Mouse (Mus musculus): ENCODE data around the gene Slc2a4. TPM values are rescaled to one million over a fixed set of nuclear protein-coding genes. Genes with fewer than 3 reads are reported as not detected.

Slc2a4 gene
- polyA plus RNA-seq, 1 experiment from 2014 or later: 4.7 TPM

DNA sequence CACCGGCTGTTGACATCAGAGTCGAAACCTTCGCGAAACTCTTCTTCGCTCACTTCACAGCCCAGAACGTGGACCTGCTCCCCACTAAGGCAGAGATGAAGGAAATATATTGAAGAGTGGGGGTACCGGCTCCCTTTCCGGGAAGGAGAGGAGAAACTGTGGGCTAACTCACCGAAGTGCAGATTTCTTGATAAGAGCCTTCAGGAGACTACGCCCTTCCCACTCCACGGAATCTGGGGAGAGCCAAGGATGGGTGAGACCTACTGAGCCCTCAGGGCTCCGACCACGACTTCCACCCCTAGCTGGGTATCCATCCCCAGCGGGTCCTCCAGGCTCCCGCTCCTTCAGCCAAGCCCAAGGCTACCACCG is 31.8 kb upstream of the Slc2a4 start:
- Histone ChIP-seq H3K36me3 (ENCODE audit: control insufficient read depth, insufficient read depth, low read length) (peaks cover 14% of the 10 kb centered on the region), H3K4me2 (ENCODE audit: low read length) (peak overlapping the region; percentile 91), H3K27ac (ENCODE audit: low read depth, low read length) (peak overlapping the region; percentile 99), H3K9ac (ENCODE audit: low read depth, low read length) (peak overlapping the region; percentile 82), H3K4me3 (ENCODE audit: low read length) (peak overlapping the region; percentile 90), H3K4me1 (ENCODE audit: control insufficient read depth, insufficient read depth, low read depth, low read length) (peaks cover 30% of the 10 kb centered on the region), H3K9me3 (ENCODE audit: control insufficient read depth, low read length) (no peaks in the 10 kb centered on the region), H3K27me3 (replicated peaks; ENCODE audit: control insufficient read depth, insufficient read depth, low read length) (no peaks in the 10 kb centered on the region)
- WGBS: 2% methylated on average over 16 of the region's 16 CpGs
- peak; percentile 1; the same call in 1 of the 2 replicates for ATAC-seq

DNA sequence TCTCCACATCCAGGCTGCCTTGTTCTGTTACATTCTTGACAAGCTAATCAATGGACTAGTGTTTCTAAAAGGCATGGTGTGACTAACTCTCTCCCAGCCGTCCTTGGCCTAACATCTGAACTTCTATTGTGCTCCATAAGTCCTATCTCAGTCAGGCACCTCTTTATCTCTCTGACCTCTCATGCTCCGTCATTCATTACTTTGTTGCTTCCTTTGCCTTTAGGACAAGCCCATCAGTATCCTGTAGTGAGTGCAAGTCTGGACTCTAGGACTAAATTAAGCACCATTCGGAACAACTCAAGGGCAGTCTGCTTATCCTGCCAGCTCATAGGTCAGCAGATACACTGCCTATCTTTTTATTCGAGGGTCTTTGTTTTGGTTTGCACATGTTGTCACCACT is 28.3 kb upstream of the Slc2a4 start:
- no peak overlapping the region for H3K9ac ChIP-seq (ENCODE audit: low read depth, low read length)
- H3K27me3 ChIP-seq (replicated peaks; ENCODE audit: control insufficient read depth, insufficient read depth, low read length): no peaks in the 10 kb centered on the region
- peaks cover 14% of the 10 kb centered on the region for H3K36me3 ChIP-seq (ENCODE audit: control insufficient read depth, insufficient read depth, low read length)
- H3K4me3 ChIP-seq (ENCODE audit: low read length): no peak overlapping the region
- no peaks in the 10 kb centered on the region for H3K9me3 ChIP-seq (ENCODE audit: control insufficient read depth, low read length)
- 89% methylated on average over 4 of the region's 4 CpGs for WGBS
- no peak overlapping the region for H3K27ac ChIP-seq (ENCODE audit: low read depth, low read length)
- ATAC-seq: no peak
- H3K4me1 ChIP-seq (ENCODE audit: control insufficient read depth, insufficient read depth, low read depth, low read length): peaks cover 10% of the 10 kb centered on the region
- no peak overlapping the region for H3K4me2 ChIP-seq (ENCODE audit: low read length)

DNA sequence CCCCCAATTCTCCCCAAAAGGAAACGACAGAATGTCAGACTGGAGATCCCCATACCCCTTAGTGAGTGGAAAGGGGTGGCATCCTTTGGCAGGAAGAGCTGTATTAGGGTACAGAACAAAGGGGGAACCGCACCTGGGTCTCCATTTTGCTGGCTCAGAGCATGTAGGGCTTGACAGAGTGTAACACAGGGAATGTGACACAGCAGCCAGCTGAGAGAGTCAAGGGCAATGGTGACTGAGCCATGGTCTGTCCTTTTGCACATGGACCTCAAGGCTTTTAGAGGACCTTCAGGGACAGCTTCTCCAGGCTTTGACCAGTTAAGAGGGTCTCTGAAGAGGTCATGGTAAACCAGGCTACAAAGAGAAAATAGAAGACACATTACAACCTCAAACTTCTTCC is 26.9 kb upstream of the Slc2a4 start:
- Histone ChIP-seq H3K9ac (ENCODE audit: low read depth, low read length) (no peak overlapping the region), H3K4me1 (ENCODE audit: control insufficient read depth, insufficient read depth, low read depth, low read length) (peaks cover 10% of the 10 kb centered on the region), H3K27me3 (replicated peaks; ENCODE audit: control insufficient read depth, insufficient read depth, low read length) (no peaks in the 10 kb centered on the region), H3K27ac (ENCODE audit: low read depth, low read length) (no peak overlapping the region), H3K9me3 (ENCODE audit: control insufficient read depth, low read length) (no peaks in the 10 kb centered on the region), H3K4me2 (ENCODE audit: low read length) (no peak overlapping the region), H3K4me3 (ENCODE audit: low read length) (no peak overlapping the region), H3K36me3 (ENCODE audit: control insufficient read depth, insufficient read depth, low read length) (peaks cover 21% of the 10 kb centered on the region)
- WGBS: 92% methylated on average over 2 of the region's 2 CpGs
- no peak for ATAC-seq

DNA sequence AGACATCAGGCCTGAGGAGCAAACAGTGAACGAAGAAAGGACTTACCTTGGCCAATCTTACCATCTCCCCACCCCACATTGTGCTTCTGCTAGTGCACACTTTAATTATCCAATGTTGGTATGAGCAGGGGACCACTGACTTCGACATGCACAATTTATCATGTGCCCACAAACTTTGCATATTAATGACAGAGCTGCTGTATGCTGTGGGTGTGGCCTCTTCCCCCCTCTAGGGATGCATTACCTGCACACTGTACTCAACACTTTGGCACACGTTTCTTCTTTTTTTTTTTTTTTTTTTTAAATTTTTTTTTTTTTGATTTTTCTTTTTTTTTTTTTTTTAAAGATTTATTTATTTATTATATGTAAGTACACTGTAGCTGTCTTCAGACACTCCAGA is 22.8 kb upstream of the Slc2a4 start:
- peaks cover 19% of the 10 kb centered on the region for H3K27me3 ChIP-seq (replicated peaks; ENCODE audit: control insufficient read depth, insufficient read depth, low read length)
- H3K36me3 ChIP-seq (ENCODE audit: control insufficient read depth, insufficient read depth, low read length): peaks cover 25% of the 10 kb centered on the region
- ATAC-seq: no peak
- H3K9ac ChIP-seq (ENCODE audit: low read depth, low read length): no peak overlapping the region
- WGBS: 87% methylated on average over 3 of the region's 3 CpGs
- H3K4me1 ChIP-seq (ENCODE audit: control insufficient read depth, insufficient read depth, low read depth, low read length): peaks cover 4% of the 10 kb centered on the region
- H3K9me3 ChIP-seq (ENCODE audit: control insufficient read depth, low read length): no peaks in the 10 kb centered on the region
- no peak overlapping the region for H3K4me3 ChIP-seq (ENCODE audit: low read length)
- H3K27ac ChIP-seq (ENCODE audit: low read depth, low read length): no peak overlapping the region
- no peak overlapping the region for H3K4me2 ChIP-seq (ENCODE audit: low read length)

DNA sequence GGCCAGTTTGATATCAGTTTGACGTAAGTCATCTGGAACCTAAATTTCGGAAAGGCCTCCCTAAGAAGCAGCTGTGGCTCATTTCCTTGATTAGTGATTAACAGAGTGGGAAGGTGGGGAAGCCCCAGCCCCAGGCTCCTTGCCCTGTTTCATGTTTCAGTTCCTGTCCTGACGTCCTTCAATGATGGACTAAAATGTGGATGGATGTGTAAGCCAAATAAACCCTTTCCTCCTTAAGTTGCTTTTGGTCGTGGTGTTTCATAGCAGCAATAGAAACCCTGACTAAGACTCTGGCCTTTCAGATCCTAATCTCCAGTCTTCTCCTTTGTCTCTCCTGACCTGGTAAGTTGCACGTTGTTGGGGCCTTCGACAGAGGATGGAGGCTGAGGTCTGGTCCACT is 22.2 kb upstream of the Slc2a4 start:
- H3K4me3 ChIP-seq (ENCODE audit: low read length): no peak overlapping the region
- peaks cover 25% of the 10 kb centered on the region for H3K36me3 ChIP-seq (ENCODE audit: control insufficient read depth, insufficient read depth, low read length)
- H3K9me3 ChIP-seq (ENCODE audit: control insufficient read depth, low read length): no peaks in the 10 kb centered on the region
- H3K27ac ChIP-seq (ENCODE audit: low read depth, low read length): no peak overlapping the region
- H3K27me3 ChIP-seq (replicated peaks; ENCODE audit: control insufficient read depth, insufficient read depth, low read length): peaks cover 22% of the 10 kb centered on the region
- no peak overlapping the region for H3K4me2 ChIP-seq (ENCODE audit: low read length)
- 89% methylated on average over 6 of the region's 6 CpGs for WGBS
- H3K9ac ChIP-seq (ENCODE audit: low read depth, low read length): no peak overlapping the region
- no peak for ATAC-seq
- peaks cover 7% of the 10 kb centered on the region for H3K4me1 ChIP-seq (ENCODE audit: control insufficient read depth, insufficient read depth, low read depth, low read length)

DNA sequence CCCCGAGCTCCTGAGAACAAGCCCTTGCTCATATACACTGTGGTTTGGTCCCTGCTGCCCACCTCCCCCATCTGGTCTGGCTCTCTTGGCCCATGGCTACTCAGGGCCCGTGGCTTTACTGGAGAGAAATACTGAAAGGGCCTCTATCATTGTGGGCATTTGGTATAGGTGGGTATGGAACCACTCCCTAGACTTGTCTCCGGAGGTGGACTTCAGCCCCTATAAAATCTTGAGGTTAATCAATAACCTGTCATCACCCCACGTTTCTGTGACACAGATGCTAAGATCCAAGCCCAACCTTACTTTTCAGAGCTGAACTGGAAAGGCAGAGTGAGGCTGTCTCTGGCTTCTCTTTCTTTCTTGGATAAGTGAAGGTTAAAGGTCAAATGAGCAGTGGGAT is 20.8 kb upstream of the Slc2a4 start:
- 89% methylated on average over 4 of the region's 4 CpGs for WGBS
- H3K4me3 ChIP-seq (ENCODE audit: low read length): no peak overlapping the region
- no peak for ATAC-seq
- H3K9me3 ChIP-seq (ENCODE audit: control insufficient read depth, low read length): no peaks in the 10 kb centered on the region
- no peak overlapping the region for H3K27ac ChIP-seq (ENCODE audit: low read depth, low read length)
- peaks cover 8% of the 10 kb centered on the region for H3K4me1 ChIP-seq (ENCODE audit: control insufficient read depth, insufficient read depth, low read depth, low read length)
- H3K27me3 ChIP-seq (replicated peaks; ENCODE audit: control insufficient read depth, insufficient read depth, low read length): peaks cover 36% of the 10 kb centered on the region
- no peak overlapping the region for H3K4me2 ChIP-seq (ENCODE audit: low read length)
- no peak overlapping the region for H3K9ac ChIP-seq (ENCODE audit: low read depth, low read length)
- peaks cover 20% of the 10 kb centered on the region for H3K36me3 ChIP-seq (ENCODE audit: control insufficient read depth, insufficient read depth, low read length)

DNA sequence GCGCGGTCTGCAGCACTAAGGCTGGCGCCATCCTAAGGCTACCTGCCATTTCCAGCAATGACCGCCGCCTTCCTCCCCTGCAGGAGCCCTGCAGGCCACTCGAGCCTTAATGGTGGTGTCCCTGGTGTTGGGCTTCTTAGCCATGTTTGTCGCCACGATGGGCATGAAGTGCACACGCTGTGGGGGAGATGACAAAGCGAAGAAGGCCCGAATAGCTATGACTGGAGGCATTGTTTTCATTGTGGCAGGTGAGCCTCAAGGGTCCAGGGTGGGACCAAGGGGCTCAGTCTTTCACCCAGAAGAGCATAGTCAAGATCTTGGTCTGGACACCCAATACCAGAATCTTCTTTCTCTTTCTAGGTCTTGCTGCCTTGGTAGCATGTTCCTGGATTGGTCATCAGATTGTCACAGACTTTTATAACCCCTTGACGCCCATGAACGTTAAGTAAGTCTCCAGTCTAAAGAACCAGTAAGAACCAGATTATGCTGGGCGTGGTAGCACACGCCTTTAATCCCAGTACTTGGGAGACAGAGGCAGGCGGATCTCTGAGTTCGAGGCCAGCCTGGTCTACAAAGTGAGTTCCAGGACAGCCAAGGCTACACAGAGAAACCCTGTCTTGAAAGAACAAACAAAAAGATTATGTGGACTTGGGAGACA is 19.0 kb upstream of the Slc2a4 start:
- Histone ChIP-seq H3K9me3 (ENCODE audit: control insufficient read depth, low read length) (no peaks in the 10 kb centered on the region), H3K4me3 (ENCODE audit: low read length) (peak overlapping the region; percentile 25), H3K36me3 (ENCODE audit: control insufficient read depth, insufficient read depth, low read length) (peaks cover 20% of the 10 kb centered on the region), H3K9ac (ENCODE audit: low read depth, low read length) (peak overlapping the region; percentile 42; the same call in 1 of the 2 replicates), H3K27me3 (replicated peaks; ENCODE audit: control insufficient read depth, insufficient read depth, low read length) (peaks cover 46% of the 10 kb centered on the region), H3K27ac (ENCODE audit: low read depth, low read length) (no peak overlapping the region), H3K4me1 (ENCODE audit: control insufficient read depth, insufficient read depth, low read depth, low read length) (peaks cover 8% of the 10 kb centered on the region), H3K4me2 (ENCODE audit: low read length) (peak overlapping the region; percentile 49)
- ATAC-seq: no peak
- WGBS: 46% methylated on average over 17 of the region's 17 CpGs

DNA sequence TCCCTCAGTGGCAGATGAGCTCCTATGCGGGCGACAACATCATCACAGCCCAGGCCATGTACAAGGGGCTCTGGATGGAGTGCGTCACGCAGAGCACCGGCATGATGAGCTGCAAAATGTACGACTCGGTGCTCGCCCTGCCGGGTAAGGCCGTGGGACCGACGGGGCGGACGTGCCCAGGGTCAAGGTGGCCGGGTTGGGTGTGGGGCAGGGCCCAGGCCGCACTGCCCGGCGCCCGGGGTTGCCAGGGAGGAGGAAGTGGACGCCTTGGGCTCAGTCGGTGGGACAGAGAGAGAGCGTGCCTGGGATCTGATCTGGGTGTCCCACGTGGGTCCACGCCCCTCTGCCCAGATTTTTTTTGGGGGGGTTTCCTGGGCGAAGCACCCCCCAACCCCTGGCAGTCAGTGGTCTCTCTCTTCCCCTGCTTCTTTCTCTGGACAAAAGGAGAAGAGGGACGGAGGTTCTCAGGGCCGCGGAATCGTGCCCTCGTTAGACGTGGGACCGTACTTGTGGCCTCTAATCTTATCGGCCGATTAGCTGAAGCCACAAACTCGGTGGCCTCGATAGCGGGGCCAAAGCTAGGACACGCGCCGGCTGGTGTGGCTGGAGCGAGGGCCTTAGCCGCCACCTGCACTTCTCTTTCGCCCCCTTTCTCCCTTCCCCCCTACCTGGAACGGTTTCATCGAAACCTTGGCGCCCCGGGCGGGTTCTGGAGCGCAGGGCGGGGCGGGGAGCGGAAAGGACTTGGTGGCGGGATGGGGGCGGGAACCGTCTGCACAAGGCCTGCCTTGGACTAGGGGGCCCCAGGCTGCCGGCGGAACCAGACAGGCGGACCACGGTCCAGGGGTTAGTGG is 18.2 kb upstream of the Slc2a4 start:
- ATAC-seq: 0 out of 2 replicates have a peak, but pooled peaks have one; percentile 20
- H3K27me3 ChIP-seq (replicated peaks; ENCODE audit: control insufficient read depth, insufficient read depth, low read length): peaks cover 46% of the 10 kb centered on the region

DNA sequence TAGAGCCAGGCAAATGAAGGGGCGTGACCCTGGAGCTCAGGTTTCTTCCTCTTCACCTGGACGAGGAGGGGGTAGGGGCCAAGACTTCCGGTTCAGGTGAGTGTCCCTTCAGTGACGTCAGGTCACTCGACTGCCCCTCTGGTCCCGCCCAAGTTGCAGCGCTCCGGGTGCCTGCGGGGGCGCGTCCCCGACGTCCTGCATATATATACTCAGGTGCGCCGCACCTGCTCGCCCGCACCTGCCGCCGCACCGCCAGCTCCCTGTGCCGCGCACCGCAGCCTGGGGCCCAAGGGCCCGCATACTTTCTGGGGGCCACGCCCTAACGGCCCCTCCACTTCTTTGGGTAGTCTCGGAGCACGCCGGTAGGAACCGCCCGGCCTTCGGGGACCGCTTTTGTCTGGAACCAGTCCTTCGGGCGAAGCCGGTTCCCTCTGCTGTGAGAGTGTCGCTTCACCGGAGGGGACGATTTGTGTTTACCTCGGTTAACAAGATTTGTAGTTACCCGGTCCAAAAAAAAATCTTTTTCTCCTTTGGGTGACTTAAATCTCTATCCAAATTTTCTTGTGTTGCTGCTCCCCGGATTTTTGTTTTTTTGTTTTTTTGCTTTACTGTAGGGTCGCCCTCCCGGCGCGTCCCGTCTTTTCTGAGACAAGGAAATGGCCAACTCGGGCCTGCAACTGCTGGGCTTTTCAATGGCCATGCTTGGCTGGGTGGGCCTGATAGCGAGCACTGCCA is 17.4 kb upstream of the Slc2a4 start:
- H3K36me3 ChIP-seq (ENCODE audit: control insufficient read depth, insufficient read depth, low read length): peaks cover 15% of the 10 kb centered on the region
- peak overlapping the region; percentile 11 for H3K4me2 ChIP-seq (ENCODE audit: low read length)
- WGBS: 3% methylated on average over 49 of the region's 49 CpGs
- peaks cover 8% of the 10 kb centered on the region for H3K4me1 ChIP-seq (ENCODE audit: control insufficient read depth, insufficient read depth, low read depth, low read length)
- H3K27me3 ChIP-seq (replicated peaks; ENCODE audit: control insufficient read depth, insufficient read depth, low read length): peaks cover 46% of the 10 kb centered on the region
- no peaks in the 10 kb centered on the region for H3K9me3 ChIP-seq (ENCODE audit: control insufficient read depth, low read length)
- H3K9ac ChIP-seq (ENCODE audit: low read depth, low read length): no peak overlapping the region
- no peak for ATAC-seq
- H3K27ac ChIP-seq (ENCODE audit: low read depth, low read length): no peak overlapping the region
- peak overlapping the region; percentile 25; the same call in 1 of the 2 replicates for H3K4me3 ChIP-seq (ENCODE audit: low read length)

More for the DNA sequence above, 18.2 kb upstream of the Slc2a4 start:
- Histone ChIP-seq H3K4me2 (ENCODE audit: low read length) (peak overlapping the region; percentile 49), H3K27ac (ENCODE audit: low read depth, low read length) (no peak overlapping the region), H3K9me3 (ENCODE audit: control insufficient read depth, low read length) (no peaks in the 10 kb centered on the region), H3K4me1 (ENCODE audit: control insufficient read depth, insufficient read depth, low read depth, low read length) (peaks cover 8% of the 10 kb centered on the region), H3K36me3 (ENCODE audit: control insufficient read depth, insufficient read depth, low read length) (peaks cover 17% of the 10 kb centered on the region), H3K4me3 (ENCODE audit: low read length) (peak overlapping the region; percentile 25), H3K9ac (ENCODE audit: low read depth, low read length) (peak overlapping the region; percentile 42; the same call in 1 of the 2 replicates)
- 2% methylated on average over 57 of the region's 59 CpGs for WGBS

All from hindbrain, embryonic 16.5 days (tissue).